Mouse (Mus musculus): Measurements from ENCODE around the gene Wnt1.

Wnt1 gene

GRCm38 (mm10) chr15:98778191-98778770, 11.4 kb upstream of the Wnt1 start:
- DNase-seq (ENCODE audit: low spot score), result no peak

DNA sequence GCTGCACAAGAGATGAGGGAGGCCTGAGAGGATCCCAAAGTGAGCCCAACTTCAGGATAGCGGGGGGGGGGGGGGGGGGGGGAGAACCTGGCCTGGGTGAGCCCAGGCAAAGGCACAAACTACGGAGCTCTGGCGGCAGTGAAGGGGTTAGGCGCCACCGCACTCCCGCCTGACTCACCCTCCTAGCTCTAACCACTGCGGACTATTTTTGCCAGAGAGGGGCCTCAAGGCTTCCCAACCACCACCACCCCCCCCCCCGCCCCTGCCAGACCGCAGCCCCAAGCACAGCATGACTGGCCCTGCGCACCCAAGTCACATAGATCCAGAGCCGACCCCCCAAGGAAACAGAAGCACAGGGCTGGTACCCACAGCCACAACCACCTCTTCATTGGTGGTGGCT, 10.9 kb upstream of the Wnt1 start:
- no peak for DNase-seq (ENCODE audit: low spot score)

- DNase-seq (ENCODE audit: low spot score), result no peak
Observed at GRCm38 (mm10) chr15:98780075-98780474, 9.6 kb upstream of the Wnt1 start.

GRCm38 (mm10) chr15:98780573-98780972, 9.1 kb upstream of the Wnt1 start:
- no peak for DNase-seq (ENCODE audit: low spot score)

- no peak for DNase-seq (ENCODE audit: low spot score)
Observed at GRCm38 (mm10) chr15:98781166-98781565, 8.5 kb upstream of the Wnt1 start.

GRCm38 (mm10) chr15:98785744-98786143, 3.9 kb upstream of the Wnt1 start:
- DNase-seq (ENCODE audit: low spot score), result no peak

DNA sequence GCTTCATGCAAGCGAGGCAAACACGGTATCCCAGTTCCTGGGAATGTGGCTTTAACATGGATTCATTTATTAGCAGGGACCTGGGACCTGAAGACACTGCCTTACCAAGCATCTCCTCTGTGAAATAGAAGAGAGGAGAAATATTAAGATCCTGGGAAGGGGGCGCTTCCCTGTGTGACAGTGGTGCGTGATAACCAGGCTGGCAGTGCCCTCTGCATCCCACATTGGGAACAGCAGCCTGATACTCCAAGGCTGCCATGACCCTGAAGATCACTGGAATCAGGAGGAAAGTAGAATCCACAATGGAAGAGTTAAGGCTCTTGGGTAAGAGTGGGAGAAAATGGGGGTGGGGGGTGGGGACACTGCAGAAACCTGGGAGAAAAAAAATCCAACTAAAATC, 1.7 kb upstream of the Wnt1 start:
- DNase-seq (ENCODE audit: low spot score), result no peak

GRCm38 (mm10) chr15:98788972-98789660, 541 bp upstream of the Wnt1 start:
- no peak for DNase-seq (ENCODE audit: low spot score)

DNA sequence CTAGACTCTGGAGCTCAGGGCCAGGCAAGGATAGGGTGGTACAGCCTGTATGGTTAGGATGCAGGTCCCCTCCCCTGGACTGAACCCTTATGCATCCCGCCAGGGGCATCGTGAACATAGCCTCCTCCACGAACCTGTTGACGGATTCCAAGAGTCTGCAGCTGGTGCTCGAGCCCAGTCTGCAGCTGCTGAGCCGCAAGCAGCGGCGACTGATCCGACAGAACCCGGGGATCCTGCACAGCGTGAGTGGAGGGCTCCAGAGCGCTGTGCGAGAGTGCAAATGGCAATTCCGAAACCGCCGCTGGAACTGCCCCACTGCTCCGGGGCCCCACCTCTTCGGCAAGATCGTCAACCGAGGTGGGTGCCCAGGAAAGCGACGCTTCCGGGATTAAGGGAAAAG, 1.1 kb downstream of the Wnt1 start:
- DNase-seq (ENCODE audit: low spot score), result no peak

DNA sequence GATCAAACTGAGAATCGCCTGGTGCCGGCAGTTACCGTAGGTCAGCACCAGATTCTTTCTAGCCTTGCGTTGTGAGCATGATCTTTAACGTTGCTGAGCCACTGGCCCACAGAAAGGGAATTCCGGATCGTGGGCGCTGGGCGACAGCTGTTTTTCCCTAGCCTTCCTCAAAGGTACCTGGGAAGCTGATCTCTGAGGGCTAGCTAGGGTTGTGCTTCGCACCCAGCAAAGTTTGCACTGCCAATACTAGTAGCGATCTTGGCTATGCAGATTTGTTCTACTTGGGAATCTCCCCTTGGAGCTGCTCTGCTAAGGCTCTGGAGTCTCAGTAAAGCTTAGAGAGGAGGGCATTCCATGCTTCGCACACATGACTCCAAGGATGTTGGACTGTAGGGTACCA, 1.6 kb downstream of the Wnt1 start:
- no peak for DNase-seq (ENCODE audit: low spot score)

DNA sequence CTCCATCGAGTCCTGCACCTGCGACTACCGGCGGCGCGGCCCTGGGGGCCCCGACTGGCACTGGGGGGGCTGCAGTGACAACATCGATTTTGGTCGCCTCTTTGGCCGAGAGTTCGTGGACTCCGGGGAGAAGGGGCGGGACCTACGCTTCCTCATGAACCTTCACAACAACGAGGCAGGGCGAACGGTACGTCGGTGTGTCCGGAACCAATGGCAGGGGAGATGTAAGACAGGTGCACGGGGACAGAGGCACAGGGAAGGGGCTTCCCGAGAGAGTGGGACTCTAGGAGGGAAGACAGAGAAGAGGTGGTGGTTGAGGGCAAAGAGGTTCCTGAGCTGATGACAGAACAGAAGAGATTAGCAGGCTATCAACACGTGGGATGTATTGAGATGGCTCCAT, 2.1 kb downstream of the Wnt1 start:
- DNase-seq (ENCODE audit: low spot score), result no peak

DNA sequence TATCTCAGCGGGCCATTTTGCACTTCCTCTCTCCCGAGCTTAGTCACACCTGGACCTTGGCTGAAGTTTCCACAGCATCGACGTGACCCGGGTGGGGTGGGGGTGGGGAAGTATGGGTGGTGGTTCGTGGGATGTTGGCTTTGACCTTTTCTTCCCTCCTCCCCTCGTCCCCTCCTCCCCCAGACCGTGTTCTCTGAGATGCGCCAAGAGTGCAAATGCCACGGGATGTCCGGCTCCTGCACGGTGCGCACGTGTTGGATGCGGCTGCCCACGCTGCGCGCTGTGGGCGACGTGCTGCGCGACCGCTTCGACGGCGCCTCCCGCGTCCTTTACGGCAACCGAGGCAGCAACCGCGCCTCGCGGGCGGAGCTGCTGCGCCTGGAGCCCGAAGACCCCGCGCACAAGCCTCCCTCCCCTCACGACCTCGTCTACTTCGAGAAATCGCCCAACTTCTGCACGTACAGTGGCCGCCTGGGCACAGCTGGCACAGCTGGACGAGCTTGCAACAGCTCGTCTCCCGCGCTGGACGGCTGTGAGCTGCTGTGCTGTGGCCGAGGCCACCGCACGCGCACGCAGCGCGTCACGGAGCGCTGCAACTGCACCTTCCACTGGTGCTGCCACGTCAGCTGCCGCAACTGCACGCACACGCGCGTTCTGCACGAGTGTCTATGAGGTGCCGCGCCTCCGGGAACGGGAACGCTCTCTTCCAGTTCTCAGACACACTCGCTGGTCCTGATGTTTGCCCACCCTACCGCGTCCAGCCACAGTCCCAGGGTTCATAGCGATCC, 2.8 kb downstream of the Wnt1 start:
- no peak for DNase-seq (ENCODE audit: low spot score)

GRCm38 (mm10) chr15:98793141-98793698, 3.6 kb downstream of the Wnt1 start:
- DNase-seq (ENCODE audit: low spot score), result no peak

DNA sequence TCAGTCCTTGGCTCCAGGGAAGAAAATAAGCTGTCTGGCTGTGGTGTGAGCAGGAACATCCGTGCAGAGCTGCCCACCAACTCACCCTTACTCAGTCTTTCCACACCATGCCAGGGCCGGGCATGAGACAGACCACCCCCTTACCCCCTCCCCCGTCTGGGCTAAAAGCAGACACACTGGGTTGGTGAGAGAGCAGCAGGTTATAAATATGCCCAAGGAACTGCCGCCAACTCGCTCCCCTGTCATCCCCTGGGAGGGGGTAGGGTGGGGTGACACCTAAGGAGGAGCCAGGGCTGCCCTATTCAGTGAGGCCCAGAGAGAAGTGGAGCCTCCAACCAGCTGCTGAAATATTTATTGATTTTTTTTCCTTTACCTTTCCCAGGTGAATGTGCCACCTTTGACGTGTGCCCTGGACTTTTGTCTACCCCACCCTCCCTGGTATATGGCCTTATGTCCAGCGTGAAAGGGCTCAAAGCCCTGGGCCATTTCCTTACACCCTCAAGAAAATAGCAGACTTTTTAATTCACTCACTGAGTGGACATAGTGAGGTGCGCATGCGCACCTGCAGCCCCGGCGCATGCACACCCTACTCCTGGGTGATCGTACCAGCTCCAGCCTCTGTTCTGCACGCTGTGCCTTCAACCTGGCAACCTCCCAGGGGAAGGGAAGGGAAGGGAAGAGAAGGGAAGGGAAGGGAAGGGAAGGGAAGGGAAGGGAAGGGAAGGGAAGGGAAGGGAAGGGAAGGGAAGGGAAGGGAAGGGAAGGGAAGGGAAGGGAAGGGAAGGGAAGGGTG, 7.3 kb downstream of the Wnt1 start:
- no peak for DNase-seq (ENCODE audit: low spot score)

GRCm38 (mm10) chr15:98797835-98798492, 8.3 kb downstream of the Wnt1 start:
- no peak for DNase-seq (ENCODE audit: low spot score)

- no peak for DNase-seq (ENCODE audit: low spot score)
Observed at GRCm38 (mm10) chr15:98798903-98799302, 9.2 kb downstream of the Wnt1 start.

DNA sequence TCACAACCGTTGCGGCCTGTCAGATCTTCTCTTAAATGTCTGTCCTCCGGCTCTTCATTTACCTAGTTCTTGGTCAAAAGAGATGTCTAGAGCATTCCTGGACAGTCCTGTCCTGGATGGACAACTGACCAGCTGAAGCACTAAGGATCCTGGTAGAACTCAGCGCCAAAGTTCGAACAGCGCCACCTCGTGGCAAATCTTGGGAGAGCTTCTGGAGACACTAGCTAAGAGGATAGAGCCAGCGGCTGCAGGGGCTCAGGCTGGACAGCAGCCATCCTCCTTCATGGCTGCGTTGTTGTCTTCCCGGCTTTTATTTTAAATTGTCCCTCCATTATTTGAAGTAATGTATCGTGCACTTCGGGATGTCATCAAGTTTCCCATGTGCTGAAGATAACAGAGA, 9.7 kb downstream of the Wnt1 start:
- DNase-seq (ENCODE audit: low spot score), result peak; percentile 80

- DNase-seq (ENCODE audit: low spot score), result no peak
Observed at GRCm38 (mm10) chr15:98802926-98803325, 13.3 kb downstream of the Wnt1 start.

GRCm38 (mm10) chr15:98804054-98804453, 14.4 kb downstream of the Wnt1 start:
- peak; percentile 83 for DNase-seq (ENCODE audit: low spot score)

GRCm38 (mm10) chr15:98805324-98806040, 15.8 kb downstream of the Wnt1 start:
- peak; percentile 73 for DNase-seq (ENCODE audit: low spot score)
